8 mouse cellular contexts compared by ENCODE assay signal in genomic region chr2:106973332-106973958, GRCm38 (mm10). TPM values are rescaled to one million over a fixed set of nuclear protein-coding genes. Genes with fewer than 3 reads are reported as not detected.
DNase-seq lines count a peak whose midpoint lies in the region; ATAC-seq and TF ChIP-seq lines count a peak whose summit lies in the region.

No protein-coding gene starts in this region.

- ATAC-seq in hindbrain, embryonic 14.5 days (ENCODE audit: low FRiP score) = no peak
- ATAC-seq in midbrain, embryonic 15.5 days (replicated peaks) = peak; percentile 16
- no peak for ATAC-seq in inflammation-experienced regulatory T-cells, adult 6 months

- intact Hi-C loops in left cerebral cortex, postnatal 36 days (cut with DNase I) = no loop called here

- H3K27me3 ChIP-seq in hindbrain, embryonic 14.5 days (ENCODE audit: control insufficient read depth, insufficient read depth, low read length) = no peaks in the 10 kb centered on the region
- H3K27me3 ChIP-seq in midbrain, embryonic 15.5 days (replicated peaks) = no peaks in the 10 kb centered on the region

- TF ChIP-seq CTCF in layer of hippocampus, adult 2 months (conservative IDR thresholded peaks at IDR 0.05) = no peak

- peak overlapping the region; percentile 82 for H3K4me3 ChIP-seq in layer of hippocampus, adult 2 months
- H3K4me3 ChIP-seq in hindbrain, embryonic 14.5 days (replicated peaks; ENCODE audit: low read length) = peak overlapping the region; percentile 73
- H3K4me3 ChIP-seq in midbrain, embryonic 15.5 days = peak overlapping the region; percentile 73

- peaks cover 6% of the 10 kb centered on the region for H3K36me3 ChIP-seq in hindbrain, embryonic 14.5 days (replicated peaks; ENCODE audit: control insufficient read depth, insufficient read depth)
- no peaks in the 10 kb centered on the region for H3K36me3 ChIP-seq in midbrain, embryonic 15.5 days (replicated peaks)

- H3K9ac ChIP-seq in hindbrain, embryonic 14.5 days = peak overlapping the region; percentile 88
- H3K9ac ChIP-seq in midbrain, embryonic 15.5 days = peak overlapping the region; percentile 99

- no peaks in the 10 kb centered on the region for H3K9me3 ChIP-seq in hindbrain, embryonic 14.5 days (ENCODE audit: control insufficient read depth, low read length)
- no peaks in the 10 kb centered on the region for H3K9me3 ChIP-seq in midbrain, embryonic 15.5 days

- H3K4me1 ChIP-seq in hindbrain, embryonic 14.5 days (replicated peaks; ENCODE audit: control insufficient read depth, insufficient read depth, low read length) = peaks cover 11% of the 10 kb centered on the region
- H3K4me1 ChIP-seq in midbrain, embryonic 15.5 days = peaks cover 14% of the 10 kb centered on the region

- DNase-seq in layer of hippocampus, adult 2 months (ENCODE audit: low spot score in 2 of 2) = no peak
- DNase-seq in layer of hippocampus, adult 11-12 months (ENCODE audit: low spot score) = no peak
- peak; percentile 3 for DNase-seq in c-Kit-negative CD71-positive TER-119-positive erythroid progenitor cells, embryonic 14.5 days (ENCODE audit: low read depth, low spot score)
- no peak for DNase-seq in hindbrain, embryonic 14.5 days (ENCODE audit: low spot score)
- no peak for DNase-seq in embryo, embryonic 11 days
- no peak for DNase-seq in left cerebral cortex, postnatal 36 days (ENCODE audit: low spot score in 2 of 2)

- H3K27ac ChIP-seq in layer of hippocampus, adult 2 months = peak overlapping the region; percentile 93
- H3K27ac ChIP-seq in hindbrain, embryonic 14.5 days = no peak overlapping the region
- H3K27ac ChIP-seq in midbrain, embryonic 15.5 days = no peak overlapping the region

- WGBS in hindbrain, embryonic 14.5 days = 71% methylated on average over 17 of the region's 17 CpGs
- WGBS in midbrain, embryonic 15.5 days = 70% methylated on average over 17 of the region's 17 CpGs

- peak overlapping the region; percentile 69 for H3K4me2 ChIP-seq in hindbrain, embryonic 14.5 days (replicated peaks)
- H3K4me2 ChIP-seq in midbrain, embryonic 15.5 days = peak overlapping the region; percentile 81

RNA-seq across cellular contexts. Expression of gene Arl14ep, which starts 0.8 kb away (rescaled TPM):
- total RNA-seq in layer of hippocampus, adult 2 months (2021) = 10 to 100 TPM; 49.9 to 53.6 TPM
- polyA plus RNA-seq in hindbrain, embryonic 14.5 days (2014; fragmentation: Nextera tagmentation; extraction: Ambion mirVana) = 37.9 and 39.4 TPM in 2 replicates
- polyA plus RNA-seq in midbrain, embryonic 15.5 days (2015; fragmentation: Nextera tagmentation; extraction: Ambion mirVana) = 32.0 and 34.4 TPM in 2 replicates
- 10 to 100 TPM; 31.9 to 38.3 (median 36.1) TPM for polyA plus RNA-seq in inflammation-experienced regulatory T-cells, adult 6 months (2017; shearing (Covaris generic))
- total RNA-seq in left cerebral cortex, postnatal 36 days (2021) = 10 to 100 TPM; 34.7 to 45.8 TPM
